Mouse (Mus musculus): ENCODE measurements around the gene Slc2a5.

DNA sequence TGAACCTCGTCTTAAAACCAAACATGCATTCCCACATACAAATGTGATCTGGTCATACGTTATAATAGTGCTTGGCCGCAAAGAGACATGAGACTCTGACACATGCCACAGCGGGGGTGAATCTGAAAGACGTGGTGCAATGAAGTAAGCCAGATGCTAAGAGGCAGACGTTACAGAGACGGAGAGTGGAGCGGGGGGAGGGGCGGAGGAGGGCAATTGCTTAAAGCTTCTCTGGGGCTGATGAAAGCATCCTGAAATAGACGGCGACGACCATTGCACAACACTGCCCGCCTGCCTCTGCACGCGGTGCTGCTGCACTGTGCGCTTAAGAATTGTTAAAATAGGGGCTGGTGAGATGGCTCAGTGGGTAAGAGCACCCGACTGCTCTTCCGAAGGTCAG is 42.9 kb upstream of the Slc2a5 start:
- no peak for TF ChIP-seq POLR2A (IDR thresholded peaks at IDR 0.05; ENCODE audit: borderline replicate concordance, control insufficient read depth, low read depth, low read length)
- TF ChIP-seq CTCF (IDR thresholded peaks at IDR 0.05; ENCODE audit: control insufficient read depth, insufficient read depth, low read length) = no peak

All from bone marrow, adult 2 months (tissue).